Mouse (Mus musculus): ENCODE data around the gene Tmeff2. TPM values are rescaled to one million over a fixed set of nuclear protein-coding genes. Genes with fewer than 3 reads are reported as not detected.

Gene Tmeff2
- polyA plus RNA-seq, 1 experiment from 2014 or later: 8.5 TPM

DNA sequence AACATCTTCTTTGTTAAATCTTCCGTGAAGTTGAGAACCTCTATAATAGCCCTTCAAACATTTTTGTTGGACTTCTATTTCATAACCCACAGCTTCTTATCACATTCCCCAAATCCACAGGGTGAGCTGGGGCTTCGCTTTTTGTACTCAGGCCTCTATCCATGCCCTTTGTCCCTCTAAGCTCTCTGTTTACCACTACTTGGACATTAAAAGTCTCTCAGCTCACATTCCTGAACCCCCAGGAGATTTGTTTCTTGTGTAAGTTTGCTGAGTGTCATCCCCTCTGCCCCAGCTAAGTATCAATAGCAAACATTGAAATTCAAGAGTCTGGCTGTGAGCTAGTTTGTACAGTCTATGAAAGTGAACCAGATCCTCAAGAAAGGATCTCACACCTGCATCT, 90.2 kb downstream of the Tmeff2 start:
- Histone ChIP-seq H3K4me2 (no peak overlapping the region), H3K9ac (no peak overlapping the region), H3K27ac (no peak overlapping the region), H3K36me3 (no peaks in the 10 kb centered on the region), H3K9me3 (no peaks in the 10 kb centered on the region), H3K27me3 (replicated peaks) (no peaks in the 10 kb centered on the region), H3K4me3 (replicated peaks) (no peak overlapping the region), H3K4me1 (no peaks in the 10 kb centered on the region)
- no peak for ATAC-seq (ENCODE audit: insufficient read depth, low FRiP score, low read depth)
- 48% methylated on average over 2 of the region's 2 CpGs for WGBS

DNA sequence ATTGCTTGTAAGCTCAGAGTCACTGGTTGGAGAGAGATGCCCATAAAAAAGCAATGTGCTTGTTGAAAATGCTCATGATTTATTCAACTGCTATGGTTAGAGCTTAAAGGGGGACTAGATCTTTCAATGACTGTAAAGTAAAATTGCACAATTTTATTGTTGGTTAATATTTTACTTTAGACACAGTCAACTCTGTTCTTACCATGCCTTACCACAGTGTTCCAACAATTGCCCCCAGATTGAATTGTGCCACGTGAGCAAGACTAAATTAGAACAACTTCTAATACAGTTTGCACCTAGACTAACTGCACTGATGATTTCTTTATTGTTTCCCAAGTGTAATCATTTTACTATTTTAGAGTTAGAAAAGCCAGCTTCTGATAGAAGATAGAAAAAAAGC, 94.1 kb downstream of the Tmeff2 start:
- no peak overlapping the region for H3K9ac ChIP-seq
- H3K27me3 ChIP-seq (replicated peaks): no peaks in the 10 kb centered on the region
- no peak overlapping the region for H3K4me2 ChIP-seq
- no peak overlapping the region for H3K4me3 ChIP-seq (replicated peaks)
- no peaks in the 10 kb centered on the region for H3K4me1 ChIP-seq
- WGBS: 87% methylated on average over 1 of the region's 1 CpGs
- H3K9me3 ChIP-seq: no peaks in the 10 kb centered on the region
- no peak overlapping the region for H3K27ac ChIP-seq
- ATAC-seq (ENCODE audit: insufficient read depth, low FRiP score, low read depth): no peak
- no peaks in the 10 kb centered on the region for H3K36me3 ChIP-seq

GRCm38 (mm10) chr1:50999793-51000192, 99.3 kb downstream of the Tmeff2 start:
- H3K27ac ChIP-seq: no peak overlapping the region
- ATAC-seq (ENCODE audit: insufficient read depth, low FRiP score, low read depth): no peak
- H3K9ac ChIP-seq: no peak overlapping the region
- 89% methylated on average over 3 of the region's 3 CpGs for WGBS
- H3K27me3 ChIP-seq (replicated peaks): no peaks in the 10 kb centered on the region
- no peak overlapping the region for H3K4me2 ChIP-seq
- no peak overlapping the region for H3K4me3 ChIP-seq (replicated peaks)
- H3K9me3 ChIP-seq: no peaks in the 10 kb centered on the region
- H3K4me1 ChIP-seq: no peaks in the 10 kb centered on the region
- H3K36me3 ChIP-seq: no peaks in the 10 kb centered on the region

DNA sequence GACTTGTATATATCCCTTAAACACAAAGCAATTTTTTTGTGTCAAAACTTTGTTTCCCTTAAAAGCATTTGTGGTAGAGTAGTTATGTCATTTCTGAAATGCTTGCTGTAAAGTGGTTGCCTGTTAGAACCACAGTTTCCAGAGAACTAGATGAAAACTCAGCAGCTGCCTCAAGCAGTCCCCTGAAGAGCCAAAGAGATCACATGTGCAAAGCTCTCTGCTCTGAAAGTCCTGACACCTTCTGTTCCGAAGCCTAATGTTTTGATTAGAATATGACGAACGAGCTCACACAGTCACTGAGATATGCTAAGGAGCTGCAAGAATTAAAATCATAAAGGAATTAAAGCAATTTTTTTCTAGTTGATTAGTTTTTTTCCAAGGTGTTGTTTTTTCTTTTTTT, 107.9 kb downstream of the Tmeff2 start:
- H3K36me3 ChIP-seq: no peaks in the 10 kb centered on the region
- H3K4me2 ChIP-seq: no peak overlapping the region
- 51% methylated on average over 3 of the region's 3 CpGs for WGBS
- no peak overlapping the region for H3K27ac ChIP-seq
- no peak overlapping the region for H3K4me3 ChIP-seq (replicated peaks)
- ATAC-seq (ENCODE audit: insufficient read depth, low FRiP score, low read depth): no peak
- no peaks in the 10 kb centered on the region for H3K9me3 ChIP-seq
- no peaks in the 10 kb centered on the region for H3K27me3 ChIP-seq (replicated peaks)
- no peak overlapping the region for H3K9ac ChIP-seq
- H3K4me1 ChIP-seq: no peaks in the 10 kb centered on the region

DNA sequence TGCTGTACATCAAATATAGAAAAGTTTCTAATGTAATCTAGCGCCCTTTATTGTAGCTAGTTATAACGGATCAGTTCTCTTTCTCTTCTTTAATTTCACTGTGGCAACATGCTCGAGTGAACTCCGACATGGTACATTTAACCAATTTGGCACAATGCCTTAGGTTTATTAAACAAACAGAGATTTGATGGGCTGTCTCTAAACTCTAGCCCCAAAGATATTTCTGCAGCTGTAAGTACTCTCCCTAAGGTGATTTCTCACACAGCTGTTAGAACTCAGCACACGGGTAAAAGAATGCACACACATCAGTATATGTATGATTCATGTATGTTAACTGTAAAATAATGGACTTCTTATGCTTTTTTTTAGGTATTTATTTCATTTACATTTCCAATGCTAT, 139.8 kb downstream of the Tmeff2 start:
- no peak for ATAC-seq (ENCODE audit: insufficient read depth, low FRiP score, low read depth)

DNA sequence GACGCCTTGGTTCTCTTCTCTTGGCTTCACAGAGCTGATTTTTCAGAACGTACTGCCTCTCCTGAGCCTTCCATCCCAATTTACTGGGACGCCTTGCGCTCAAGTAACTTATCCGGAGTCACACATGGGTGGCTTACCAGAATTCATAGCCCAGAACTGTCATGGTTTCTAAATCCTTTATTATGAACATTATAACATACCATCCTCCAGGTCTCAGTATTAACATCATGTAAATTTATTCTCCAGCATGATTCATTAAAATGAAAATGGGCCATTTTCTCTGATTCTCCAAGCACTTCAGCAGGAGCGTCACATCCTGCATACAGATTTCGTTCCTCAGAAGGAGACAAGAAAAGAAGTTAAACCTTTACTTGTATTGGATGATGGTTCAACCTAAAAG, 144.4 kb downstream of the Tmeff2 start:
- Histone ChIP-seq H3K4me1 (no peaks in the 10 kb centered on the region), H3K4me2 (no peak overlapping the region), H3K4me3 (replicated peaks) (no peak overlapping the region), H3K9ac (no peak overlapping the region), H3K27ac (no peak overlapping the region), H3K27me3 (replicated peaks) (no peaks in the 10 kb centered on the region), H3K36me3 (no peaks in the 10 kb centered on the region), H3K9me3 (no peaks in the 10 kb centered on the region)
- 91% methylated on average over 7 of the region's 7 CpGs for WGBS
- no peak for ATAC-seq (ENCODE audit: insufficient read depth, low FRiP score, low read depth)

More for the DNA sequence above, 139.8 kb downstream of the Tmeff2 start:
- no peaks in the 10 kb centered on the region for H3K27me3 ChIP-seq (replicated peaks)
- no peak overlapping the region for H3K27ac ChIP-seq
- no peak overlapping the region for H3K9ac ChIP-seq
- 55% methylated on average over 5 of the region's 5 CpGs for WGBS
- H3K4me2 ChIP-seq: no peak overlapping the region
- H3K36me3 ChIP-seq: no peaks in the 10 kb centered on the region
- no peaks in the 10 kb centered on the region for H3K4me1 ChIP-seq
- H3K4me3 ChIP-seq (replicated peaks): no peak overlapping the region
- H3K9me3 ChIP-seq: no peaks in the 10 kb centered on the region

DNA sequence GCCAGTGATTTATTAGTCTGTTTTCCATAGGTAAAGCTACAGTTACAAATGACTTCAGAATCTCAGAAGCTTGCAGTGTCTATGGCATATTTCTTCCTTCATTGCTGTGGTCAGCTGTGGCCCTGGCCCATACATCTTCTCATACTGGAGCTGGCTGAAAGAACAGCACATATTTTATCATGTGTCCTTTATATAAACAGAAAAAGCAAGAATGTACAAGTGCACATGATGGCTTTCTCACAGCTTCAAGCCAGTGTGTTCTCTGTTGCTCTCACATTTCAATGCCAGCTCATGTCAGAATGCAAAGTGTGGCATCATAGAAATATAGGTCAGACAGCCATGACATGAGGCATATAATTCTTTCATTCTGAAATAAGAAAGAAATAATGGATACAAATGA, 164.1 kb downstream of the Tmeff2 start:
- Histone ChIP-seq H3K9ac (no peak overlapping the region), H3K4me2 (no peak overlapping the region), H3K4me1 (no peaks in the 10 kb centered on the region), H3K9me3 (no peaks in the 10 kb centered on the region), H3K36me3 (no peaks in the 10 kb centered on the region), H3K27ac (no peak overlapping the region), H3K27me3 (replicated peaks) (no peaks in the 10 kb centered on the region), H3K4me3 (replicated peaks) (no peak overlapping the region)
- ATAC-seq (ENCODE audit: insufficient read depth, low FRiP score, low read depth): no peak

- H3K9me3 ChIP-seq: no peaks in the 10 kb centered on the region
- no peak overlapping the region for H3K4me3 ChIP-seq (replicated peaks)
- no peak for ATAC-seq (ENCODE audit: insufficient read depth, low FRiP score, low read depth)
- H3K27me3 ChIP-seq (replicated peaks): no peaks in the 10 kb centered on the region
- no peaks in the 10 kb centered on the region for H3K36me3 ChIP-seq
- WGBS: 82% methylated on average over 2 of the region's 2 CpGs
- H3K4me2 ChIP-seq: no peak overlapping the region
- H3K4me1 ChIP-seq: no peaks in the 10 kb centered on the region
- H3K27ac ChIP-seq: no peak overlapping the region
- no peak overlapping the region for H3K9ac ChIP-seq
These were observed 165.2 kb downstream of the Tmeff2 start for GRCm38 (mm10) chr1:51065652-51066051.

GRCm38 (mm10) chr1:51068814-51069213, 168.4 kb downstream of the Tmeff2 start:
- WGBS: 81% methylated on average over 3 of the region's 3 CpGs
- Histone ChIP-seq H3K27me3 (replicated peaks) (no peaks in the 10 kb centered on the region), H3K9me3 (no peaks in the 10 kb centered on the region), H3K4me3 (replicated peaks) (no peak overlapping the region), H3K36me3 (no peaks in the 10 kb centered on the region), H3K9ac (no peak overlapping the region), H3K4me2 (no peak overlapping the region), H3K4me1 (no peaks in the 10 kb centered on the region), H3K27ac (no peak overlapping the region)
- no peak for ATAC-seq (ENCODE audit: insufficient read depth, low FRiP score, low read depth)

- Histone ChIP-seq H3K27ac (no peak overlapping the region), H3K36me3 (no peaks in the 10 kb centered on the region), H3K4me1 (no peaks in the 10 kb centered on the region), H3K27me3 (replicated peaks) (no peaks in the 10 kb centered on the region), H3K9me3 (no peaks in the 10 kb centered on the region), H3K4me3 (replicated peaks) (no peak overlapping the region), H3K4me2 (no peak overlapping the region), H3K9ac (no peak overlapping the region)
- 79% methylated on average over 2 of the region's 2 CpGs for WGBS
- ATAC-seq (ENCODE audit: insufficient read depth, low FRiP score, low read depth): no peak
These were observed 168.8 kb downstream of the Tmeff2 start for GRCm38 (mm10) chr1:51069288-51069687.

- Histone ChIP-seq H3K9me3 (no peaks in the 10 kb centered on the region), H3K4me1 (no peaks in the 10 kb centered on the region), H3K27me3 (replicated peaks) (no peaks in the 10 kb centered on the region), H3K27ac (no peak overlapping the region), H3K4me2 (no peak overlapping the region), H3K36me3 (no peaks in the 10 kb centered on the region), H3K4me3 (replicated peaks) (no peak overlapping the region), H3K9ac (no peak overlapping the region)
- WGBS: 75% methylated on average over 3 of the region's 3 CpGs
- ATAC-seq (ENCODE audit: insufficient read depth, low FRiP score, low read depth): no peak
These were observed 173.6 kb downstream of the Tmeff2 start for GRCm38 (mm10) chr1:51074076-51074475.

- Histone ChIP-seq H3K4me3 (replicated peaks) (no peak overlapping the region), H3K4me2 (no peak overlapping the region), H3K36me3 (no peaks in the 10 kb centered on the region), H3K9me3 (no peaks in the 10 kb centered on the region), H3K27me3 (replicated peaks) (no peaks in the 10 kb centered on the region), H3K4me1 (no peaks in the 10 kb centered on the region), H3K9ac (no peak overlapping the region), H3K27ac (no peak overlapping the region)
- no peak for ATAC-seq (ENCODE audit: insufficient read depth, low FRiP score, low read depth)
- WGBS: 76% methylated on average over 15 of the region's 15 CpGs
These were observed 175.6 kb downstream of the Tmeff2 start for GRCm38 (mm10) chr1:51075785-51076771.

All from stomach, embryonic 15.5 days (tissue).